ENCODE assay signal across 8 mouse cellular contexts in the genomic region with DNA sequence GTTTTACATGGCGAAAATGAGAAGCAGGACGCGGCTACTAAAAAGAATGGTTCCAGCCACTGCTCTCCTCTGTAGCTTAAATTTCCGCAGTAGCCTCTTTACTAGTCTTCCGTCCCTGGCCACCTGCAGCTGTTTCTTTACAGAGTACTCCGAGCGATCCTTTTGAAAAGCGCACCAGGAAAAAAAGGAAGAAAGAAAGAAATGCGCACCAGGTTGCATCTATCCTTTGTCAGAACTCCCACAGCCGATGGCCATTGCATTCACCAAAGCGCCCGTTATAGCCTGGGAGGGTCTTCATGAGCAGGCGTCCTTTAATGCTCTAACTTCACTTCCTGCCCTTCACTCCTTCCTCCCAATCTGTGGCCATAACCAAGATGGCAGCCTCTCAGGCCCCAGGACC. TPM values are rescaled to one million over a fixed set of nuclear protein-coding genes. Genes with fewer than 3 reads are reported as not detected.
DNase-seq lines count a peak whose midpoint lies in the region; ATAC-seq and TF ChIP-seq lines count a peak whose summit lies in the region.

TSS of gene Ptpn5 (minus strand) at position 354 of the 400 bp plus-strand sequence.

- H3K9ac ChIP-seq in lung, embryonic 16.5 days (ENCODE audit: low read length) = peak within 1 kb of the TSS; percentile 69
- peak within 1 kb of the TSS; percentile 55 for H3K9ac ChIP-seq in limb, embryonic 12.5 days (replicated peaks)
- H3K9ac ChIP-seq in stomach, embryonic 16.5 days (ENCODE audit: low read length) = peak within 1 kb of the TSS; percentile 67

- no peaks in the 10 kb centered on the region for H3K9me3 ChIP-seq in lung, embryonic 16.5 days (ENCODE audit: control insufficient read depth, low read length)
- no peaks in the 10 kb centered on the region for H3K9me3 ChIP-seq in limb, embryonic 12.5 days
- no peaks in the 10 kb centered on the region for H3K9me3 ChIP-seq in stomach, embryonic 16.5 days (replicated peaks; ENCODE audit: control insufficient read depth, low read length)

- no peaks in the 10 kb centered on the region for H3K27me3 ChIP-seq in cerebellum, adult 2 months (ENCODE audit: control insufficient read depth, insufficient read depth, low read length)
- H3K27me3 ChIP-seq in lung, embryonic 16.5 days (ENCODE audit: control insufficient read depth, insufficient read depth, low read depth, low read length) = peaks cover 48% of the 10 kb centered on the region
- H3K27me3 ChIP-seq in limb, embryonic 12.5 days = peaks cover 79% of the 10 kb centered on the region
- H3K27me3 ChIP-seq in stomach, embryonic 16.5 days (ENCODE audit: control insufficient read depth, insufficient read depth, low read length) = peaks cover 57% of the 10 kb centered on the region

- H3K36me3 ChIP-seq in lung, embryonic 16.5 days (ENCODE audit: control insufficient read depth, insufficient read depth, low read length) = no peaks in the 10 kb centered on the region
- H3K36me3 ChIP-seq in limb, embryonic 12.5 days = no peaks in the 10 kb centered on the region
- no peaks in the 10 kb centered on the region for H3K36me3 ChIP-seq in stomach, embryonic 16.5 days (ENCODE audit: control insufficient read depth, insufficient read depth, low read length)

- no peak for DNase-seq in cerebellum, adult 2 months
- no peak for DNase-seq in cerebellum, adult 11 months
- DNase-seq in lung, postnatal 25 days (ENCODE audit: low spot score) = no peak
- no peak for DNase-seq in testis, postnatal 14 days (ENCODE audit: low spot score)

- no peaks in the 10 kb centered on the region for H3K4me1 ChIP-seq in cerebellum, adult 2 months (ENCODE audit: control insufficient read depth, insufficient read depth, low read length)
- peaks cover 8% of the 10 kb centered on the region for H3K4me1 ChIP-seq in lung, embryonic 16.5 days (replicated peaks; ENCODE audit: control insufficient read depth, insufficient read depth, low read length)
- H3K4me1 ChIP-seq in limb, embryonic 12.5 days (replicated peaks) = peaks cover 5% of the 10 kb centered on the region; the same call in 1 of the 2 replicates
- peaks cover 15% of the 10 kb centered on the region for H3K4me1 ChIP-seq in stomach, embryonic 16.5 days (ENCODE audit: control insufficient read depth, insufficient read depth, low read length)

- 4% methylated on average over 13 of the region's 13 CpGs for WGBS in cerebellum, adult 2 months
- WGBS in lung, embryonic 16.5 days = 14% methylated on average over 13 of the region's 13 CpGs
- 9% methylated on average over 13 of the region's 13 CpGs for WGBS in limb, embryonic 12.5 days
- 9% methylated on average over 13 of the region's 13 CpGs for WGBS in stomach, embryonic 16.5 days

- no peak within 1 kb of the TSS for H3K27ac ChIP-seq in cerebellum, adult 2 months (ENCODE audit: insufficient read depth, low read length)
- H3K27ac ChIP-seq in lung, embryonic 16.5 days (ENCODE audit: low read length) = no peak within 1 kb of the TSS
- no peak within 1 kb of the TSS for H3K27ac ChIP-seq in limb, embryonic 12.5 days
- no peak within 1 kb of the TSS for H3K27ac ChIP-seq in stomach, embryonic 16.5 days (ENCODE audit: low read length)

- no peak for TF ChIP-seq CTCF in cerebellum, adult 2 months (IDR thresholded peaks at IDR 0.05; ENCODE audit: borderline replicate concordance, insufficient read depth, low read depth, low read length)

- peak within 1 kb of the TSS; percentile 63 for H3K4me3 ChIP-seq in cerebellum, adult 2 months (replicated peaks; ENCODE audit: insufficient read depth, low read depth, low read length)
- peak within 1 kb of the TSS; percentile 67 for H3K4me3 ChIP-seq in lung, embryonic 16.5 days (ENCODE audit: low read length)
- H3K4me3 ChIP-seq in limb, embryonic 12.5 days (replicated peaks) = peak within 1 kb of the TSS; percentile 63
- peak within 1 kb of the TSS; percentile 58 for H3K4me3 ChIP-seq in stomach, embryonic 16.5 days (replicated peaks; ENCODE audit: low read length)

- no peak for TF ChIP-seq POLR2A in cerebellum, adult 2 months (IDR thresholded peaks at IDR 0.05; ENCODE audit: borderline replicate concordance, insufficient read depth, low read length)

- peak within 1 kb of the TSS; percentile 96 for H3K4me2 ChIP-seq in lung, embryonic 16.5 days (ENCODE audit: low read depth, low read length)
- peak within 1 kb of the TSS; percentile 99 for H3K4me2 ChIP-seq in limb, embryonic 12.5 days
- H3K4me2 ChIP-seq in stomach, embryonic 16.5 days (ENCODE audit: low read depth, low read length) = peak within 1 kb of the TSS; percentile 98

- no peak for ATAC-seq in lung, embryonic 16.5 days (ENCODE audit: low read depth)
- ATAC-seq in limb, embryonic 12.5 days (ENCODE audit: insufficient number of reproducible peaks, insufficient read depth, low FRiP score, low TSS enrichment, low read depth) = no peak
- ATAC-seq in stomach, embryonic 16.5 days (ENCODE audit: insufficient read depth, low FRiP score) = no peak
- ATAC-seq in CD4-positive, CD25-positive, alpha-beta regulatory T cell, adult 4 months = no peak

RNA-seq across cellular contexts. Expression of gene Ptpn5, which starts in this region (rescaled TPM):
- 47.4 and 61.1 TPM in 2 replicates for polyA plus RNA-seq in cerebellum, adult 2 months (2012; rRNA removed)
- 5.9 and 6.9 TPM in 2 replicates for polyA plus RNA-seq in lung, embryonic 16.5 days (2015; fragmentation: Nextera tagmentation; extraction: Ambion mirVana)
- 0.22 and 0.44 TPM in 2 replicates for polyA plus RNA-seq in limb, embryonic 12.5 days (2016; fragmentation: Nextera tagmentation; extraction: Ambion mirVana)
- 1.2 and 1.3 TPM in 2 replicates for polyA plus RNA-seq in stomach, embryonic 16.5 days (2015; fragmentation: Nextera tagmentation; extraction: Ambion mirVana)
- 10 to 100 TPM in 1 of 2 experiments, 1 to 10 TPM in 1; 9.8 to 17.8 TPM for polyA plus RNA-seq in CD4-positive, CD25-positive, alpha-beta regulatory T cell, adult 4 months (2017; shearing (Covaris generic))
